Mouse (Mus musculus): ENCODE results near the gene Nupr1. TPM values are rescaled to one million over a fixed set of nuclear protein-coding genes. Genes with fewer than 3 reads are reported as not detected.
A peak's percentile ranks its signal among the peaks of the same experiment; 100 is the strongest.

Gene Nupr1
- total RNA-seq (2014; rRNA removed) (3.0 and 3.2 TPM in 2 replicates), polyA plus RNA-seq (2012; rRNA removed) (1.2 TPM in 2 replicates)

GRCm38 (mm10) chr7:126630824-126631518, at the start of gene Nupr1:
TSS of gene Nupr1 (minus strand) at chr7:126630861.
- Histone ChIP-seq H3K4me3 (ENCODE audit: insufficient read depth, low read depth, low read length) (no peak within 1 kb of the TSS), H3K27ac (replicated peaks; ENCODE audit: insufficient read depth, low read depth, low read length) (no peak within 1 kb of the TSS), H3K36me3 (ENCODE audit: control insufficient read depth, insufficient read depth, low read length) (no peaks in the 10 kb centered on the region), H3K79me2 (ENCODE audit: control insufficient read depth, insufficient read depth, low read length) (no peaks in the 10 kb centered on the region), H3K9ac (ENCODE audit: low read depth, low read length) (no peak within 1 kb of the TSS), H3K4me1 (ENCODE audit: control insufficient read depth, insufficient read depth, low read length) (no peaks in the 10 kb centered on the region; the same call in 1 of the 2 replicates), H3K27me3 (ENCODE audit: control insufficient read depth, insufficient read depth, low read length) (no peaks in the 10 kb centered on the region)
- 95% methylated on average over 4 of the region's 4 CpGs for WGBS
- TF ChIP-seq POLR2A (IDR thresholded peaks at IDR 0.05; ENCODE audit: extremely low read depth, insufficient read depth, low read length), result no peak
- no peak for TF ChIP-seq CTCF (IDR thresholded peaks at IDR 0.05; ENCODE audit: low read depth, low read length)
- DNase-seq (ENCODE audit: extremely low read depth, low read depth, low spot score), result no peak

GRCm38 (mm10) chr7:126679683-126680082, 49.0 kb upstream of the Nupr1 start:
- no peak for TF ChIP-seq POLR2A (IDR thresholded peaks at IDR 0.05; ENCODE audit: extremely low read depth, insufficient read depth, low read length)
- no peak for TF ChIP-seq CTCF (IDR thresholded peaks at IDR 0.05; ENCODE audit: low read depth, low read length)
- 51% methylated on average over 5 of the region's 5 CpGs for WGBS
- Histone ChIP-seq H3K79me2 (ENCODE audit: control insufficient read depth, insufficient read depth, low read length) (no peaks in the 10 kb centered on the region; the same call in 1 of the 2 replicates), H3K27ac (replicated peaks; ENCODE audit: insufficient read depth, low read depth, low read length) (peak overlapping the region; percentile 54), H3K36me3 (ENCODE audit: control insufficient read depth, insufficient read depth, low read length) (0 out of 2 replicates have a peak, but pooled peaks cover 2% of the 10 kb centered on the region), H3K9ac (ENCODE audit: low read depth, low read length) (no peak overlapping the region), H3K27me3 (ENCODE audit: control insufficient read depth, insufficient read depth, low read length) (no peaks in the 10 kb centered on the region), H3K4me3 (ENCODE audit: insufficient read depth, low read depth, low read length) (no peak overlapping the region), H3K4me1 (ENCODE audit: control insufficient read depth, insufficient read depth, low read length) (peaks cover 41% of the 10 kb centered on the region)
- DNase-seq (ENCODE audit: extremely low read depth, low read depth, low spot score), result no peak

- peak overlapping the region; percentile 8; the same call in 1 of the 2 replicates for H3K4me3 ChIP-seq (ENCODE audit: insufficient read depth, low read depth, low read length)
- H3K36me3 ChIP-seq (ENCODE audit: control insufficient read depth, insufficient read depth, low read length), result peaks cover 6% of the 10 kb centered on the region
- peak; percentile 94 for DNase-seq (ENCODE audit: extremely low read depth, low read depth, low spot score)
- peak overlapping the region; percentile 74 for H3K9ac ChIP-seq (ENCODE audit: low read depth, low read length)
- peaks cover 46% of the 10 kb centered on the region for H3K4me1 ChIP-seq (ENCODE audit: control insufficient read depth, insufficient read depth, low read length)
- WGBS, result 25% methylated on average over 8 of the region's 8 CpGs
- TF ChIP-seq POLR2A (IDR thresholded peaks at IDR 0.05; ENCODE audit: extremely low read depth, insufficient read depth, low read length) (no peak), CTCF (IDR thresholded peaks at IDR 0.05; ENCODE audit: low read depth, low read length) (no peak)
- H3K27ac ChIP-seq (replicated peaks; ENCODE audit: insufficient read depth, low read depth, low read length), result peak overlapping the region; percentile 100
- H3K27me3 ChIP-seq (ENCODE audit: control insufficient read depth, insufficient read depth, low read length), result no peaks in the 10 kb centered on the region
- no peaks in the 10 kb centered on the region; the same call in 1 of the 2 replicates for H3K79me2 ChIP-seq (ENCODE audit: control insufficient read depth, insufficient read depth, low read length)
Measured at GRCm38 (mm10) chr7:126678545-126679341, 48.1 kb upstream of the Nupr1 start.

GRCm38 (mm10) chr7:126676631-126677220, 46.1 kb upstream of the Nupr1 start:
- peaks cover 40% of the 10 kb centered on the region for H3K4me1 ChIP-seq (ENCODE audit: control insufficient read depth, insufficient read depth, low read length)
- WGBS, result 14% methylated on average over 4 of the region's 4 CpGs
- H3K9ac ChIP-seq (ENCODE audit: low read depth, low read length), result peak overlapping the region; percentile 23
- H3K36me3 ChIP-seq (ENCODE audit: control insufficient read depth, insufficient read depth, low read length), result peaks cover 23% of the 10 kb centered on the region
- H3K4me3 ChIP-seq (ENCODE audit: insufficient read depth, low read depth, low read length), result no peak overlapping the region
- DNase-seq (ENCODE audit: extremely low read depth, low read depth, low spot score), result no peak
- H3K27me3 ChIP-seq (ENCODE audit: control insufficient read depth, insufficient read depth, low read length), result no peaks in the 10 kb centered on the region
- TF ChIP-seq CTCF (IDR thresholded peaks at IDR 0.05; ENCODE audit: low read depth, low read length), result no peak
- no peak for TF ChIP-seq POLR2A (IDR thresholded peaks at IDR 0.05; ENCODE audit: extremely low read depth, insufficient read depth, low read length)
- no peaks in the 10 kb centered on the region; the same call in 1 of the 2 replicates for H3K79me2 ChIP-seq (ENCODE audit: control insufficient read depth, insufficient read depth, low read length)
- H3K27ac ChIP-seq (replicated peaks; ENCODE audit: insufficient read depth, low read depth, low read length), result peak overlapping the region; percentile 98

- Histone ChIP-seq H3K4me3 (ENCODE audit: insufficient read depth, low read depth, low read length) (peak within 1 kb of the TSS; percentile 65), H3K79me2 (ENCODE audit: control insufficient read depth, insufficient read depth, low read length) (no peaks in the 10 kb centered on the region; the same call in 1 of the 2 replicates), H3K4me1 (ENCODE audit: control insufficient read depth, insufficient read depth, low read length) (peaks cover 38% of the 10 kb centered on the region), H3K36me3 (ENCODE audit: control insufficient read depth, insufficient read depth, low read length) (peaks cover 25% of the 10 kb centered on the region), H3K9ac (ENCODE audit: low read depth, low read length) (peak within 1 kb of the TSS; percentile 91), H3K27me3 (ENCODE audit: control insufficient read depth, insufficient read depth, low read length) (no peaks in the 10 kb centered on the region), H3K27ac (replicated peaks; ENCODE audit: insufficient read depth, low read depth, low read length) (peak within 1 kb of the TSS; percentile 98)
- peak; percentile 96 for DNase-seq (ENCODE audit: extremely low read depth, low read depth, low spot score)
- TF ChIP-seq CTCF (IDR thresholded peaks at IDR 0.05; ENCODE audit: low read depth, low read length) (no peak), POLR2A (IDR thresholded peaks at IDR 0.05; ENCODE audit: extremely low read depth, insufficient read depth, low read length) (peak; percentile 55; the same call in 1 of the 2 replicates)
- WGBS, result 0% methylated on average over 1 of the region's 1 CpGs
Measured at GRCm38 (mm10) chr7:126676207-126676606, 45.5 kb upstream of the Nupr1 start, which contains the start of gene Sult1a1. TSS of gene Sult1a1 (minus strand) at chr7:126676432.

All from liver, adult 2 months (tissue).